Mouse (Mus musculus) CD8-positive naive resting alpha-beta T cell, adult 2 months (primary cell): ENCODE results near the gene Igfn1.

Experiments used
- DNase-seq, 2 experiments: peaks; one replicate each; pipeline ENCODE4 v3.0.0; 2022; ENCODE audit warnings: low read depth in 2 of 2, low spot score in 2 of 2

The Igfn1 gene

GRCm38 (mm10) chr1:135936091-135936490 lies 70.1 kb downstream of the Igfn1 start:
- DNase-seq, result no peak

GRCm38 (mm10) chr1:135933704-135934293 lies 72.3 kb downstream of the Igfn1 start:
- DNase-seq, result no peak

- DNase-seq, result no peak
Observed at GRCm38 (mm10) chr1:135929876-135930275, 76.3 kb downstream of the Igfn1 start.

GRCm38 (mm10) chr1:135925848-135926247 lies 80.3 kb downstream of the Igfn1 start:
- no peak for DNase-seq

GRCm38 (mm10) chr1:135924377-135924994 lies 81.7 kb downstream of the Igfn1 start:
- DNase-seq, result no peak

GRCm38 (mm10) chr1:135923229-135923628 lies 82.9 kb downstream of the Igfn1 start:
- DNase-seq, result no peak

GRCm38 (mm10) chr1:135918644-135919407 lies 87.3 kb downstream of the Igfn1 start, which contains the start of gene Pkp1:
Pkp1 (minus strand) TSS chr1:135919207.
- no peak for DNase-seq

GRCm38 (mm10) chr1:135917206-135917605 lies 88.9 kb downstream of the Igfn1 start:
- no peak for DNase-seq

GRCm38 (mm10) chr1:135916486-135917058 lies 89.6 kb downstream of the Igfn1 start:
- DNase-seq, result no peak

- no peak for DNase-seq
Observed at GRCm38 (mm10) chr1:135913657-135914056, 92.5 kb downstream of the Igfn1 start.

- DNase-seq, result no peak
Observed at GRCm38 (mm10) chr1:135909381-135909780, 96.8 kb downstream of the Igfn1 start.

GRCm38 (mm10) chr1:135906736-135907135 lies 99.4 kb downstream of the Igfn1 start:
- DNase-seq, result no peak
